Mouse (Mus musculus) lung, postnatal 14 days (tissue): ENCODE results near the gene C1qtnf3.
A peak's percentile ranks its signal among the peaks of the same experiment; 100 is the strongest.
"Not testable (repeated sequence)": the region's sequence is repeated elsewhere in the genome, so short reads cannot be mapped to it uniquely, and the experiment has no call there.

Experiments used
- DNase-seq: peaks from one replicate; pipeline ENCODE4 v3.0.0; 2021

C1qtnf3 gene

DNA sequence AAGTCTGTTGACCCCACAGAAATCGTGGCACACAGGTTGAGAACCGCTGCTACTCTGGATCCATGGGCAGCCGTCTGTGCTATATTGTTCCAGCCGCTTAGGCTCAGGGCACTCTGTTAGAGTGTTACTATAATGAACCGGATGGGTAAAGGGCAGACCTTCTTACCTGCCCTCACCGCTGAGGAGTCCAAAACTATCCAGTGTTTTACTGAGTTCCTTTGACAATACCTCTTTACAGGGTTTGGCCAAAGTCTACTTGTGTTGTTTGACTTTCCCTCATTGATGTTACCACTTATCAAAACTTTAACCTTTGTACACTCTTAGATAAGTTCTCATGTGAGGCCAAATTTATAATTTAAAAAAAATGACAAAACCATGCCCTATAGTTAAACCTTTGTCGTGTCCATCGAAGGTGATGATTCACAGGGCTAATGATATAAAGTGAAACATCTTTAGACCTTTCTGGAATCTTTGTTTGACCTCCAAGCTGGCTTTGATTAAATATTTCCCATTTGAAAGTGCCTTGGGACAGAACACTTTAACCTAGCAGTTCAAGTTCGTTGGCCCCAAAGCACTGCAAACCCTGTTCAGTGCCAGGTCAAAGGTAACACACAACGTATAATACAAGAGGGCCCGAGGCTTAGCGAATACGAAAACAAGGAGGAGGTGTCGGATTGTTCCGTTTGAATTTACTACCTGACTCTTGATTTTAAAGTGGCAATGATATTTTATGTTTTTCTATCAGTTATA, 7.3 kb downstream of the C1qtnf3 start:
- no peak for DNase-seq

DNA sequence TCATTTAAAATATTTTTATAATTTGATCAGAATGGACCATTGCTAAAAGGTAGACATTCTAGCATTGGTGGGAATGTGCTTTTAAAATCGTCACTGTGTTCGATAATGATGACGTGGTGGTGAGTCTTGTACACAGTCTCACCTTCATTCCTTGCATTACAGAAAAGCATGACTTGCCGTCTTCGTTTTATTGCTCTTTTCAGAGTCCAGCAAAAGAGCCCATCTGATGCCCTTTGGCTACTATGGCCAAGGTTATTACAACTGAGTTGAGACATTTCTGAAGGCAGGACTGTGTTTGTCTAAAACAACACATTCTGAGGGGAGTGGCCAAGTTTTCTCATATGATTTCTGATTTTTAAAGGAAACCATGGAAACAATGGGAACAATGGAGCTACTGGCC, 8.1 kb downstream of the C1qtnf3 start:
- DNase-seq: no peak

DNA sequence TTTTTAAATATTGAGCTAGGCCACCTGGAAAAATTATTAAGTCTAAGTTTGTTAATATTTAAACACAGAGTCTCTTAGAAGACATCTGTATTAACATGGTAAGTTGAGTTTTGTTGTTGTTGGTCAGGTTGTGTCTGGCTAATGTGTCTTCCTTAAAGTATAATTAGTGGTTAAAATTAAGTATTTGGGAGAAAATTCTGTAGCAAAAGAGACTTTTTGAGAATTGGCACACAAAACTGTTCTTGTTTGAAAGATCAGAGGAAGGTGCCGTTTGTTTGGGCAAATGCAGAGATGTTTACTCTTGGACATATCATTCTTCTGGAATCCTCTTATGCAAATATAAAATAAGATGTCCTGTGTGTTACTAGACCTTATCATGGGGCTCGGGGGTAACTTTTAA, 10.5 kb downstream of the C1qtnf3 start:
- DNase-seq: no peak

DNA sequence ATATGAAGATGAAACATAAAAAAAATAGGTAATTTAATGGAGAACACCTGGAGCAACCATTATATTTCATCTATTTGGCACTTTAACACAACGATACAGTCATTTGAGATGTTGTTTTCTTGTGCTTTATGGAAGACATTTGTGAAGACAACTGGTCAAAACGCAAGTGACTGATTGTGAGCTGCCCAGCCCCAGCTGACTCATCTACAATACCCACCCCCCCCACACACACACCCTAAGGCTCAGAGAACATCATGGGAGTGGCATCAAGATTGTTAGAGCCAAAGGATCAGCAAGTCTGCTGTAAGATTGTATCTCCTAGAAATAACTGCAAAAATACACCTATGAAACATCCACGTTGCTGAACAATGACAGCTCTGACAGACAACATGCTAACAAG, 17.3 kb downstream of the C1qtnf3 start:
- no peak for DNase-seq

DNA sequence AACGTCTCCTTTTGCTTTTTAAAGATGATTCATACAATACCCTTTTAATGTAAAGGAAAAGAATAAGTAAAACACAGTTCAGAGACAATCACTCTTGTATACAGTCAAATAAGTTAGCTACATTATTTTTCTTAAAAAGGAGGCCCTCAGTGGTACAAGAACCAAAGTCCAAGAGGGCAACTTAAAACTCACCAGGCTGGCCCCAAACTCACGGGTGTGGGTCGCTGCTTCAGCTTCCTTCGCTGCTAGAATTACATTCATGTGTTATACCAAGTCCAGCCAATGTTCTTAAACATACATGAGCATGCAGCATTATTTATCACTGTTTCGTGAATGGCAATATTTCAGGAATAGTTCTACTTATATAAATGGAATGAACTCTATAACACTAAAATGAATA, 18.6 kb downstream of the C1qtnf3 start:
- DNase-seq: no peak

DNA sequence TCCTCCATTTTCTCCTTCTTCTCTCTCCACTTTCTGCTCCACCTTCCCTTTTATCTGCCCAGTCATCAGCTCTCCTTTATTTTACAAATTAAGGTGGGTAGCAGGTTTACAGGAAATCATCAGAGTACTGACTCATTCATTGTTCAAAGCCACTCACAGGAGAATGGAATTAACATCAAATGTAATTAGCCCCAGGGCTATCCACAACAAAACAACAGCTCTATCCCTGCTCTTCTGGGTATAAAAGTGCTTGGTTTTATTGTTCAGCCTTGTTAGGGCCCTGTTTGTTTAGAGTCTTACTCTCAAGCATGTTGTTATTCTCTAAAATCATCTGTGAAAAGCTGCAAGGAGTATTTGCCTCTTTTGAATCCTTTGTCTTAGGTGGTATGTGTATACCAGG, 25.0 kb downstream of the C1qtnf3 start:
- DNase-seq: no peak

DNA sequence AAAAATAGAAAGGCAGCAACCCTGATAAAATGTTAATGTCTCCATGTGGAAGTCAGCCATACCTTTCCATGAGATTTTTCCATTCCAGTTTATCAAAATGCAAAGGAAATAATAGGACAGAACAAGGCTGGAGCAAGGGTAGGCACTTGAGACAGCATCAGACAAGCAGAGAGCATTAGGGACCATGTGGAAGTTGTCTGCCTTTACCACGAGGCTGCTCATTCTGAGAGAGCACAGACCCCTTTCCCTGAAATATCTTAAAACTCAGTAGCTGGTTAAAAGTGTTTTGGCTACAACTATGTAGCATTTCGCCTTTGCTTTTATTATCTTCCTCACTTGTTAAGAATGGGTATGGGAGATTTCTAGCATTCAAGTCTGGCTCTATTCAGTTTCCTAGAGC, 28.6 kb downstream of the C1qtnf3 start:
- no peak for DNase-seq

DNA sequence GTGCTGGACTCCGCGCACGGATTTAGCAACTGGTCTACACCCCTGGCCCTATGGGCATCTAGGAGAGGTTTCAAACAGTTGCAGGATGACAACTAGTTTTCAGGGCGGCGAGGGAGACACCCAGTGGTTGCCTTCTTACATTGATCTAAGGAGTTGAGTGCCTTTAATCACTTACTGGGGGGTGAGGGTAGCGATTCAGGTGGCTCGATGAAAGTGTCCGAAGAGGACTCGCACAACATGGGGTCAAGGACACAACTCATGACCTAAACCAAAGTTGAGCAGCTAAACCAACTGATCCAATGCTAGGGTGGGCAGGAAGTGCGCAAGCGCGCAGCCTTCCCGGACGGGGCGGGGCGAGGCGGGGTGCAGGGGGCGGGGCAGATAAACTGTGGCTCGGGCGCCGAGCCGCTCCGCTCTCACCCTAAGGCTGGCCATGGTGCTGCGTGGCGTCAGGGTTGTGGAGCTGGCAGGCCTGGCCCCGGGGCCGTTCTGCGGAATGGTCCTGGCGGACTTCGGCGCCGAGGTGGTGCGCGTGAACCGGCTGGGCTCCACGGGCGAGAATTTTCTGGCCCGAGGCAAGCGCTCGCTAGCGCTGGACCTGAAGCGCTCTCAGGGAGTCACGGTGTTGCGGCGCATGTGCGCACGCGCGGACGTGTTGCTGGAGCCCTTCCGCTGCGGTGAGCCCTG, 29.4 kb downstream of the C1qtnf3 start, which contains the start of gene Amacr:
TSS of gene Amacr (plus strand) at position 380 of the 687 bp plus-strand sequence.
- DNase-seq: peak; percentile 88

DNA sequence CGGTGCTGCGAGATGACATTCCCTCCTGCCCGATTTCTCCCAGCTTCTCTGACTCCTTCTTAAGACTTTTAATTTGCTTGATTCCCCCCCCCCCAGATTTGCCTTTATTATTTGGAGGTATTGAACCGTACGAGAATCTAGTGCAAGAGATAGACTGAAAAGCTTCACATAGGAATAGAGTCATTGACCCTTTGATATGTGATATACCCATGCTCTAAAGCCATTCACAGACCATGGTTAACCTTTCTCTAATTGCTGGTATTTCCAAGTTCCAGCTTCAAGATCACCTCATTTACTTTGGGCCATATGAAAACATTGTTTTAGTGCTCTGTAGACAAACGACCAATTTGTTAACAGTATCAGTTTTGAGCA, 29.9 kb downstream of the C1qtnf3 start:
- no peak for DNase-seq

DNA sequence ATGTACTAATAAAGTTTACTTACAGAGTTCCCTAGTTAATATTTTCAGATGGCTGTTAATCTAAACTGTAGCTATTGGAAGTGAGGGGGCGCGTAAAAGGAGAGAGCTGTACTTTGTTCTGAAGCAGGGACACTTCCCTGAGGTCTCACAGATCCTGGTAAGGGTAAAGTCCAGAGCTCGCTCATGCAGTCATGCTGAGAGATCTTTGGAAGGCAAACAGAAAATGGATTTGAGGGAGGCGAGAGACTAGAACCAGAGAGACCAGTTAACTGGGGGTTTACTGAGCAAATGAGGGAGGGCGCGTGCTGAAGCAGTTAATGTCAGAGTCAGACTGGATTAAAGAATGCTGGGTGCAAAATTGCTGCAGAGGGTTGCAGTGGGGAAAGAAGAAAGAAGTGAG, 33.6 kb downstream of the C1qtnf3 start:
- DNase-seq: no peak

DNA sequence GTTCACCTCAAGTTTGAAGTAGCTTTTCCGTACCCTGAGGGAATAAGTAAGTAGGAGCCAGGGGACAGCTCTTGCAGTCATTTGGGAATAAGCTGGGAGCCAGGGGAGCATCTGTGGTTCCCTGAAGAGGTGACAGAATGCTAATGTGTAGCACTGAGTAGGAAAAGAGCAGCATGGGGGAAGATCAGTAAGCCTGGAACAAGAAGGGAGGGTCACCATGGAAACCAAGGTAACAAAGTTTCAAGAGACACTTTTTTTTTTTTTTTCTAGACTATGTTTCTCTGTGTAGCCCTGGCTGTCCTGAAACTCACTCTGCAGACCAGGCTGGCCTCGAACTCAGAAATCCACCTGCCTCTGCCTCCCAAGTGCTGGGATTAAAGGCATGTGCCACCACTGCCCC, 34.3 kb downstream of the C1qtnf3 start:
- not testable (repeated sequence) for DNase-seq

DNA sequence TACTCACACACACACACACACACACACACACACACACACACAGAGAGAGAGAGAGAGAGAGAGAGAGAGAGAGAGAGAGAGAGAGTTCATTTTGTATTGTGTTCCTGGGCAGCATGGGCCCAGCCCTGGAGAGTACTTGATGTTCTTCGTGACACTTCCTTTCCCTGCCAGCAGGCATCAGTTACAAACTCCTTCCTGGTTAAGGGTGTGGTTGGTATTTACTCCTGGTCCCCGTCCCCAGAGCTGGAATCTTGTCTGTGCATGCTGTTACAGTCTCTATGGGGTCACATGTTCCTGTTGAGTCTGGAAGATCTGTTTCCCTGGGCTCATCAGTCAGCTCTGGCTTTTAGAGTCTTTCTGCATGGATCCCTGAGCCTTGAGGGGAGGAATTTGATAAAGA, 38.3 kb downstream of the C1qtnf3 start:
- DNase-seq: no peak

DNA sequence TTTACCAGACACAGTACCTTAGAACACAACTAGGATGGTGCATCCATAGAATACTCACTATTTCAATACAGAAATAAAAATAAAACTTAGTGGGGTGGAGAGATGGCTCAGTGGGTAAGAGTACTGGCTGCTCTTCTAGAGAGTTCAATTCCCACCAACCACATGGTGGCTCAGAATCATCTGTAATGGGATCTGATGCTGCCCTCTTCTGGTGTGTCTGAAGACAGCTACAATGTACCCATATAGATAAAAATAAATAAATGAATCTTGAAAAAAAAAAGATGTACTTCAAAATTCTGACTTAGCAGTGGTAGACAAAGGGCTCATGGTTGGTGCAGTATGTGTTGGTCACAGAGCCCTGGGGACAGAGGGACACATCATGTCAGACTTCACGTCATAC, 39.4 kb downstream of the C1qtnf3 start:
- DNase-seq: no peak

DNA sequence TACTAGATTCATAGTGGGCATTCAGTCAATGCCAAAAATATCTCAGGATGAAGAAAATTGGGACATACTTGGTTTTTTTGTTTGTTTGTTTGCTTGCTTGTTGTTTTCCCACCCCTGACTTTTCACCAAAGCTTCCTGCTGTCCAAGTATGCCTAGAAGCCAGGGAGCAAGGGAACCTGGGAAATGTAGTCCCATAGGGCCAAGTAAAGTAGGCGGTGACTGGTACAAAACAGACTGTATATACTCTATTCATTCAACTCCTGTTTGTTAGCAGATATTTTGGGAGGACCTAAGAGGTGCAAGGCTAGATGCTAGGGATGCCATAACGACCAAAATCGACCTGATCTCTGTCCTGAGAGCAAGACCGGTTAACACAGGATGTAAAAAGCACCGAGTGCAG, 47.7 kb downstream of the C1qtnf3 start:
- DNase-seq: no peak

DNA sequence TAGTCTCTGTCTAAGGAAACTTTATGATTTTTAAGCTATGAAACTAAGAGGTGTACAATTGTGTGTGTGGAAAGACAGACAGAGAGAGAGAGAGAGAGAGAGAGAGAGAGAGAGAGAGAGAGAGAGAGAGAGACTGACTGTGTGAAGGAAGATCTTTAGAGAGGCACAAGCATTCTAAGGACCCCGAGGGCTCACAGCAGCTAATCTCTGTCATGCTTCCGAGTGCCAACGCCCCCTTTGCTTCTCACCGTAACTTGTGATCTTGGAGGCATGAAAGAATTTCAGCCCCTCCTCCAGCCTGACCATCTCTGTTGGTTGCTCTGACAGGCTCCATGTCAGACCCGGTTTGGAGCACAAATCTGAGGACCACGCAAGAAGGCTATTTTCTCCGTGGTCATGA, 48.3 kb downstream of the C1qtnf3 start, which contains the start of gene Slc45a2:
TSS of gene Slc45a2 (plus strand) at position 301 of the 400 bp plus-strand sequence.
- DNase-seq: no peak

DNA sequence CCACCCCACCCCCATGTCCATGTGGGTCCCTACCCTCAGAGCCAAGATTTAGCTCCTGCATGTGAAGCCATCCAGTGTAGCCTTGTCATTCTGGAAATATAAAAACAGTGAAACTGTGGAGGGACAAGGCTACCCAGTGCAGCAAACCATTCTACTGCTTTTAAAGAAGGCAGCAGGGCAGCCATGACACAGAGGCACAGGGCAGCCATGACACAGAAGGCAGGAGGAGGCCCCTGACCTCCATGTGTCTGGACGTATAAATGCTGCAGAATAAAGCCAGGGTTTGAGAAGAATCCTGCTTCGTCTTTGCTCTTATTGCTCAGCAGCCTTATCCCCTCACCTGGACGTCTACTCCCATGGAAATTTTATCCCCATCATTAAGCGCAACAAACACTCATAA, 51.7 kb downstream of the C1qtnf3 start:
- DNase-seq: no peak

DNA sequence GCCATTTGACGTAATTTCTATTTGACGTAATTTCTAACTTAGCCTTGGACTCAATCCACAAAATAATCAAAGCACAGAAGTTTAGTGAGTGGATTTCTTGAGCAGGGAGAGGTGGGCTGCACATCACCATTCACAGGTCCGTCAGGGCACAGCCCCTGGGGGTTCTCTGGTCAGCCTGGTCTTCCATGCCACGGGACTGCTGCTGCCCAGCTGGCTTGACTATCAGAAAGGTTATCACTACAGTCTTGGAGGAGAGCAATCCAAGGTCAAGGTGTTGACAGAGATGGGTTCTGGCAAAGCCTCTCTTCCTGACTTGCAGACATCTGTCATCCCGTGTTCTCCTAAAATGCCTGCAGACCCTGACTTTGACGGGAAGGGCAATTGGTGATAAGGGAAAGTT, 52.5 kb downstream of the C1qtnf3 start:
- no peak for DNase-seq

DNA sequence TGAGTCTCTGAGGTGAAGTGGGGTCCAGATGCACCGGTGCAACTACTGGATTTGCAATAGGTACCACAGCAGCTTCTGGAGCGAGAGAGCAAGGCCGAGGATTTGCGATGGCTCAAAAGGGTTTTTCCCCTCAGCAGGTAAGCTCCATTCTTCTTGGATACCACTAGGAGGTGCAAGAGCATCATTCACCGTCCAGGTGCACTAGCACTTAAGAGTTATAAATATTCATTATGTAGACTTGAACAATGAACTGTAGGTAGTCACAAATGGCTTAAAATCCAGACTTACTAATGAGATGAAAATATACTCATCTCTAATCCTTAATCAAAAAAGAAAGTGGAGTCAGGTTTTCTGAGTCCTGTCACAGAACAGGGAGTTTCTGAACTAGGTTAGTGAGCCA, 56.6 kb downstream of the C1qtnf3 start:
- DNase-seq: no peak

DNA sequence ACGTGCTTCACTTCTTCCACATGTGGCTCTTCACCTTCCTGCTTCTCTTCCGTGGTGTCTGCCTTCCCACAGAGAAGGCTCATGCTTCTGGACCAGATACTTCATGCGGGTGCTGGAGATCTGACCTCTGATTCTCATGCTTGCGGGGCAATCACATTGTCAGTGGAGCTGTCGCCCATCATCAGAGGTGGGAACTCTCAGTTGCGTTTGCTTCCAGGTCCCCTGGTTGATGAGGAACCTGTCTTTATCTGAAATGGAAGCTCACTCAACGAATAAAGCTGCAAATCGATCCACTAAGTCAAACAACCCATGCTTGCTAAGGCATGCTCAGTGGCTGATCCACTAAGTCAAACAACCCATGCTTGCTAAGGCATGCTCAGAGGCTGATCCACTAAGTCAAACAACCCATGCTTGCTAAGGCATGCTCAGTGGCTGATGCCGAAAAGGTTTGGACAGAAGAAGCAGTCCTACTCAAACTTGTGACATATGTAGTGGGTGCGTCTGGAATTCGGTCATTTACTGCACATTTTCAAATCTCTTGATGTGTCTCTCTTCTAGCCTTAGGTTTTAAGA, 58.9 kb downstream of the C1qtnf3 start:
- DNase-seq: no peak

DNA sequence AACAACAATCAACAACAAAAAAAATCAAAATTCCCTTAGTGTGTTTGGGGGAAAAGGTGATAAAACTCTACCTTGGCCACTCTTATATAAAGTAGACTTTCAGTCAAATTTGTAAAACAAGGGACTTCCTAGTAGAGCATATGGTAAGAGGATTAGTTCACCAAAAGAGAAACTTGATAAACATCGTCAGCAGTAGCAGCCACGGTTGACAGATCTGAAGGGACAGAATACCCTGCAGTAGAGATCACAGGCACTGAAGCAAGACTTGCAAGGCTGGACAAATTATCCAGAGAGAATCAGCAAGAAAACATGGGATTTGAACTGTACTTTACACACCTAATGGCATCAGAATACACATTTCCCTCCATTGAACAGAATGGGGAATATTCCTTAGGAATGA, 62.8 kb downstream of the C1qtnf3 start:
- DNase-seq: no peak

DNA sequence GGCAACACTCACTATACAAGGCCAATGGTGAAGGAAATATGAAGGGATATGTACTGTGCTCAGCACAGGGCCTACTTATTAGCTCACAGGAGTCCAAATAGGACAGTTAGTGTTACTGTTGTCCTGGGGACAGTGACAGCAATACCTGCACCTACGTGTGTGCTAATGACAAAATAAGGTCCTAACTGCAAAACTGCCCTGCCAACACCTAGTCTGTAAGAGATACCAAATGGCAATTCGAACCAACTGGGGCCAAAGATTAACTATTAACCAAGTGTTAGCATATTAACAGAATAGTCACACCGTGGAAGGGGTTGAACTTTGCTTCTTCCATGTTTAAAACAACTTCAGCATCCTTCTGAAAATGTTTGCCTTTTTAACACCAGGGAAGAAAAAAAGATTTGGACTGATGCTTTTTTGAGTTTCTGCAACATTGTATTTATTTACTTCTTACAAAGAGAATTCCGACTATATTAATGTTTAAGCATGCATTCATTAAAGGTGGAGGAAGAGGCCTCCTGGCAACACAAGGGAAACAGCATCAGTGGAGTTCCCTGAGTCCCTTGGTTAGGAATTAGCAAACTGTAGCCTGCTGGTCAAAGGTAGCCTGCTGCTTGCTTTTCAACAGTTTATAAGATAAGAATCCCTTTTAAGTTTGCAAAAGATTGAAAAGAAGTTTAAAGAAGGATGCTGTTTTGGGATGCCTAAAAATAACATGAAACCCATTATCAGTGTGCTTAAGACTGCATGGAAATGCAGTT, 74.8 kb downstream of the C1qtnf3 start:
- DNase-seq: no peak
